Mouse (Mus musculus): Measurements from ENCODE around the gene Gpatch2.

DNA sequence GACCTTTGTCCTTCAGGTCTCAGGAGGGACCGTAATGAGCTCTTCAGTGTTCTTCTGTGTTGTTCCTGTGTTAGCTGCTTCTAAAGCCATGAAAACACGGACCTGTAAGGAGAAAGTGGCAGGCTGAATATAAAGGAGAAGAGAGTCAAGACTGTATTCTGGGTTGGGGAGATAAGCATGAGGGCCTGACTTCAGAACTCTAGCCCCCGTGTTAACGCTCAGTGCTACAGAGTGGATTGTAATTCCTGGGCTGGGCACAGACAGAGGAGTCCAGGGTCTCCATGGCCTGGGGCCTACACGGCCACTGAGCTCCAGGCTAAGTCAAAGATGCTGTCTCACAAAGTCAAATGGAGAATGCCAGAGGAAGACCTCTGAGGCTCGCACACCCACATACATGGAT lies 132.3 kb downstream of the Gpatch2 start:
- TF ChIP-seq GATA1 (IDR thresholded peaks at IDR 0.05; ENCODE audit: low read length) (no peak), TAL1 (IDR thresholded peaks at IDR 0.05; ENCODE audit: low read length) (no peak)

Measured in erythroblast, embryonic 14.5 days (primary cell).